Mouse (Mus musculus) cerebellum, adult 2 months (tissue): ENCODE measurements around the gene Ntm.

Experiments used
- CTCF ChIP-seq: fragments of 200-500 bp; IDR thresholded peaks from 2 replicates; pipeline ENCODE4 v1.5.1; 2011; ENCODE audit warnings: low read depth, mild to moderate bottlenecking, control low read depth, low read length, moderate library complexity, borderline replicate concordance; ENCODE audit not compliant: insufficient read depth
- POLR2A ChIP-seq: fragments of 200-500 bp; IDR thresholded peaks from 2 replicates; pipeline ENCODE4 v1.6.1; 2011; ENCODE audit warnings: low read length, control low read depth, borderline replicate concordance; ENCODE audit not compliant: insufficient read depth

DNA sequence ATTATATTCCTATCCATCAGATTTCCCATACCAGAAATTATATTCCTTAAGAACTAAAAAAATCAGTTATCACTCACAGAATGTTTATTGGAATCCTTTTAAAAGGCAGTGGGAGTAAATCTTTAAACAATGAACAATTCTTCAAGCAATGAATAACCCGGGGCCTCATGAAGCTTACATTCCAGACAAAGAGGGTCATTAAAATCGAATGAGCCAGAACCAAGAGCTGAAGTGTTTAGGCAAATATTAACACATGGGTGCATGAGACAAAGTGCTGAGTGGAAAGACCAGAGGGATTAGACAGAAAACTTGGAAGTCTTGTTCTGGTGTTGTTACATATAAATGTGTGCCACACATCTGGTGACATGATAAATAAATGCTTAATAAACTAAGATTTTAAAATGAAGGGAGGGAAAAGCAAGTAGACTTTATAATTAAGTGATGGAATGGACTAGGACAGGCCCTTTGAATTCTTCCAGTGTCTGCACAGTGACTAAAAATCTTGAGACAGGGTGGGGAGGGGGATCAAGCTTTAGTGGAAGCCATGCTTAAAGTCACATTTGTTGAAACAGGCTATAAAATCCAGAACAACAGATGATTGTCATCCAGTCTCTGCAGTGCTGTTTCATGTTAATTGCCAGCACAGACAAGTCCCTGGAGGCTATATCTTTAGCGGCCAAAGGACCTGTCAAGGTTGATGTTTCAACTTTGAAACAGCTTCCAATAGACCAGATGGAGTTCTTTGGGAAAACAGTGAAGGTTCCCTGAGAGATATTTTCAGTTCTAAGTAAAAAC lies 630.4 kb downstream of the Ntm start:
- TF ChIP-seq CTCF: no peak
- no peak for TF ChIP-seq POLR2A
